Mouse (Mus musculus) ES-E14 (cell line): Measurements from ENCODE around the gene Olfr309.

Experiments
- CHD2 ChIP-seq: IDR thresholded peaks from 2 replicates; pipeline ENCODE4 v1.6.1; 2014; ENCODE audit warnings: mild to moderate bottlenecking, low read depth, low read length, inconsistent platforms
- HCFC1 ChIP-seq: IDR thresholded peaks from 2 replicates; pipeline ENCODE4 v1.6.1; 2012; ENCODE audit warnings: low read length, inconsistent platforms, borderline replicate concordance; ENCODE audit not compliant: insufficient read depth
- MAFK ChIP-seq: IDR thresholded peaks from 2 replicates; pipeline ENCODE4 v1.6.1; 2014; ENCODE audit warnings: mild to moderate bottlenecking, low read depth, low read length, inconsistent platforms; ENCODE audit not compliant: insufficient read depth
- ZC3H11A ChIP-seq: IDR thresholded peaks from 2 replicates; pipeline ENCODE4 v1.6.1; 2012; ENCODE audit warnings: low read depth, mild to moderate bottlenecking, inconsistent platforms, low read length, borderline replicate concordance
- ZNF384 ChIP-seq: IDR thresholded peaks from 2 replicates; pipeline ENCODE4 v1.6.1; 2012; ENCODE audit warnings: low read depth, low read length, inconsistent platforms

- TF ChIP-seq ZNF384 (no peak), HCFC1 (no peak), CHD2 (no peak), MAFK (no peak), ZC3H11A (no peak)
Measured at GRCm38 (mm10) chr7:86321323-86321722, 7.8 kb upstream of the Olfr309 start.
